Mouse (Mus musculus) erythroid progenitor cell, adult 5-6 weeks (primary cell): ENCODE data around the gene Gxylt1. TPM values are rescaled to one million over a fixed set of nuclear protein-coding genes. Genes with fewer than 3 reads are reported as not detected.
"Not testable (repeated sequence)": the region's sequence is repeated elsewhere in the genome, so short reads cannot be mapped to it uniquely, and the experiment has no call there.

Experiments
- ATAC-seq: replicated peaks from 2 replicates; pipeline ENCODE4 v1.8.0; 2016; ENCODE audit warnings: moderate number of reproducible peaks, mild to moderate bottlenecking, moderate TSS enrichment, inconsistent platforms; ENCODE audit not compliant: poor library complexity, low FRiP score, severe bottlenecking
- total RNA-seq, 2 experiments: library from RNA; stranded (forward) in 1 of 2; stranded (reverse) in 1 of 2; fragments of 150-400 nt in 1 of 2; fragments of 186-747, 209-891 nt in 1 of 2; gene quantifications; 2 replicates each; pipeline versions ENCODE4 v1.2.3 to v1.2.4; 2015 to 2017; ENCODE audit warnings: low replicate concordance in 2 of 2

Gxylt1 gene
- total RNA-seq, 2 experiments from 2014 or later = 13.4 to 15.2 TPM

DNA sequence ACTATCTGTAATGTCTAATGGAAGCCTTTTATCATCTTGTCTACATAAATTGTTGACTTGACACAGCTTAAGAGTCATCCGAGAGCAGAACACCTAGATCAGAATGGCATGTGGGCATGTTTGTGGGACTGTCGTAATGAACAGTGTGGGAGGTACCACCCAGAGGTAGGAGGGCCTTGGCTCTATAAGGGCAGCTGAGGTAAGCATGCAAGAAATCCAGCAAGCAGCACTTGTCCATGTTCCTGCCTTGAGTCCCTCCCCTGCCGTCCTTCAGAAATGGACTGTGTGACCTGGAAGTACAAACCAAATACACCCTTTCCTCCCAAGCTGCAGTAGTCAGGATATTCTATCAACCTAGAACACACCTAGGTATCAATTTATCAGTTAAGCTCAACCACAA, 9.7 kb downstream of the Gxylt1 start:
- no peak for ATAC-seq

DNA sequence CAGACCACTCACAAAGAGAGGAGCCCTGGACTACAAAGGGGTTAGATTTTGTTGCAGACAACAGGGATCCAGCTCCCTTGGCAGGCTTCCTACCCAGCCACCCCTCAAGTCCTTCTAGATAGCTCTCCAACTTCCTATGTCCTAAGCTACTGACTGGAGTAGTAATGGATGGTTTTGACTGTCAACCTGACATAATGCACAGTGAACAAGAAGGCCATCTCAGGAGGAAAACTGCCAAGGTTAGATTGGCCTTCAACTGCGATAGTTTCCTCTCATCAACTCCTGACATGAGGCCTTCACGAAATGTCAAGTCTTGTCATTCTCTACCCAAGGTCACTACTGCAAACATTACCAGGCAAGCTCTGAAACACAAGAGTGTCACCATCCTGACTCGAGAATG, 10.8 kb downstream of the Gxylt1 start:
- no peak for ATAC-seq

DNA sequence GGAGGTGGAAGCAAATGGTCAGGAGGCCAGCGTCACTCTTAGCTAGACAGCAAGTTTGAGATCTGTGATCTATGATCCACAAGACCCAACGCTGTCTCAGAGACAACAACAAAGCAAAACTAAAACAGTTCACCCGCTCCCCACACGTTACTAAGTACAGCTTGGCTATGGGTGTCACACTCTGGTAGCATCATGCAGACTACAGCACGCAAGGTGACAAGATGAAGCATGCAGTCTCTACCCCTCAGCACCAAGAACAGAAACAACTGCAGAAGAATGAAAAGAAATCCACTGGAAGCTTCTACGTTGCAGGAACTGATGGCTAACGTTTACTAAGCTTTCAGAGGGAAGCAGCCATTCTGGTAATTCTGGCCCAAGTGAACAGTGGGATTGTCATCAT, 11.4 kb downstream of the Gxylt1 start:
- ATAC-seq = no peak

DNA sequence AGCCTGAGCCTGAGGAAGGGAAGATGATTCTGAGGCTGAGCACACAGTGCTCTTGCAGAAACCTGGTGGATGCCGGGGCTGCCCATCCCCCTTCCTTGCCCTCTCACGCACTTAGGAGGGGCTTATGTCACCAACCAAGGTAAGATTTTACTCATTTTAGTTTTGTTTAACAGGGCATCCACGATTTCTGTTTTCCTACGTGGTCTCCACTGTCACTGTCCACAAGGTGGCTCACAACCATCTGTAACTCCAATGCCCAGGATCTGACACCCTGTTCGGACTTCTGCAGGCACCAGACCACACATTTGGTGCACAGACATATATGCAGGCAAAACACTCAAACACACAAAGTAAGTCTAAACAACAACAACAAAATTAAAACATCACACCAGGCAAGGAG, 12.2 kb downstream of the Gxylt1 start:
- no peak for ATAC-seq

DNA sequence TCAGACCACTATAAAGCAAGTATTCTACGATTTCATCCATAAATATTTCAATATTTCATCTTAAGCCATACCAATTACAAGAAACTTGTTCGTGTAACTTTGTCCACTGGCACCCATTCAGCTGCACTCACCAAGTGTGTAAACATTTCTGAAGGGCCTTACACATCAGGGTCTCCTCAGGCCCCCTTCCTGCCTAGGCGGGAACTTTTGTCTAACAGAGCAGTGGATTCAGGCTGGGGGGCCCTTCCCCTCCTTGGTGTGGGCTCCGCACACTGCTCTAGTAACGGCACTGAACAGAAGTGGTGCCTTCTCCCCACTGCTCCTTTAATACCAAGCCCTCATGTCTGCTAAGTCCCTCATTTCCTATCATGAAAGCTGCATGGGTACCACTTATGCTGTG, 12.7 kb downstream of the Gxylt1 start:
- ATAC-seq = no peak

DNA sequence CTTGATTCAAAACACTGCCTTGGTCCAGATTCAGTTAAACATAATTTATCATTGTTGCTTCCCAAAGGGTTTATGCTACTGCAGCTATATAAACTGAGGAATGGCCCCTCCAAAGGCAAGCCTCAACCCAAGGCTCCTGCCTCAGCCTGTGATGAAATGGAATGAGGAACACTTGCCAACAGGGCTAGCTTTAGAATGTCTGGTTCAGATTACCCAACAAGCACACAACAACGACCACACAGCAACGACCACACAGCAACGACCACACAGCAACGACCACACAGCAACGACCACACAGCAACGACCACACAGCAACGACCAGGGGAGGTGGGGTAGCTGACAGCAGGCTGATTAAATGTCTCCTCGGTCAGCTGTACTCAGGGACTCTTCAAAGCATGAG, 15.0 kb downstream of the Gxylt1 start:
- ATAC-seq = no peak

DNA sequence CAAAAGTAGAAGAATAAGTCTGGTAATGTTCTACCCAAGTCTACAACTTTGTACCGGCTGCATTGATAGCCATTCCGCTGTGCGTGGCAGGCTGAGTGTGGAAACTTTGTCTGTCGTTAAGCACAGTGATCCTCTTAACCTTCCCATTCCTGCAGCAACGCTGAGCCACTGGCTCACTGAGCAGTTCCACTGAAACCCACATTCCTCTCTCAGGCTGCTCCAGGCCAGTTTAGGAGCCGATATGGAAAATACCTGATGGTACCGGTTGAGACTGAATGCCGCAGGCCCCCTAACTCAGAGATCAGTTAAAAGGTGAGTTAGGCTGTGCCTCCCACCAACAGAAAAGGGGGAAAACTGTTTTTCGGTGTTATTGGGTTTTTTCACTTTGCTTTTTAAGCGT, 19.7 kb downstream of the Gxylt1 start:
- ATAC-seq = no peak

DNA sequence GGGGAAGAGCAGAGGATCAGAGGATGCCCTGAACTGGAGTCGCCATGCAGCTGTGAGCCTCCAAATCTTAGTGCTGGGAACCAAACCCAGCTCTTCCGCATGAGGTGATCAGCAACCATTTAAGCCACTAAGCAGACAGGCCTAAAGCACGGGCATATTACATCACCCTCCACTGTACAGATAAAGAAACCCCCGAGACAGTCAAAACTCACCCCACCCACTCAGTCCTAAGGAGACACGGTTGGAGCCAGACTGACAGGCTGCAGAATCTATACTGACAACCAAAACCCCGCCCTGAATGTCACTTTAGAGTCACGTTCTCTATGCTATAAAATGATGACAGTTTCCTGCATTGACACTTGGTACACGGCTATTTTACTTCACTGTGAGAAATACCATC, 21.8 kb downstream of the Gxylt1 start:
- no peak for ATAC-seq

DNA sequence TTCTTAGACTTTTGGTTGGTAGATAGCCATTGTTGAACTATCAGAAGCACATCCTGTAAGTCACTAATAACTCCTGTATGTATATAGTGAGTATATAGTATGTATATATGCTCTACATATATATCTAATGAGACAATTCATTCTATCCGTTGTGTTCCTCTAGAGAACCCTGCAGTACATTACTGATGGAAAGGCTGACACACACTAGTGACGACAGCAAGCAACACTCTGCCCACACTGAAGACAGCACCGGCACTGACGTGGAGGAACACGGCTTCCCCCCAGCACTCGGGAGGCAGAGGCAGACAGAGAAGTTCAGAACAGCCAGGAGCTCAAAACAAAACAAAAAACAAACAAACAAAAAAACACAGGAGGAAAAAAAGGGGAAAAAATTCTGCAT, 22.6 kb downstream of the Gxylt1 start:
- ATAC-seq = no peak

DNA sequence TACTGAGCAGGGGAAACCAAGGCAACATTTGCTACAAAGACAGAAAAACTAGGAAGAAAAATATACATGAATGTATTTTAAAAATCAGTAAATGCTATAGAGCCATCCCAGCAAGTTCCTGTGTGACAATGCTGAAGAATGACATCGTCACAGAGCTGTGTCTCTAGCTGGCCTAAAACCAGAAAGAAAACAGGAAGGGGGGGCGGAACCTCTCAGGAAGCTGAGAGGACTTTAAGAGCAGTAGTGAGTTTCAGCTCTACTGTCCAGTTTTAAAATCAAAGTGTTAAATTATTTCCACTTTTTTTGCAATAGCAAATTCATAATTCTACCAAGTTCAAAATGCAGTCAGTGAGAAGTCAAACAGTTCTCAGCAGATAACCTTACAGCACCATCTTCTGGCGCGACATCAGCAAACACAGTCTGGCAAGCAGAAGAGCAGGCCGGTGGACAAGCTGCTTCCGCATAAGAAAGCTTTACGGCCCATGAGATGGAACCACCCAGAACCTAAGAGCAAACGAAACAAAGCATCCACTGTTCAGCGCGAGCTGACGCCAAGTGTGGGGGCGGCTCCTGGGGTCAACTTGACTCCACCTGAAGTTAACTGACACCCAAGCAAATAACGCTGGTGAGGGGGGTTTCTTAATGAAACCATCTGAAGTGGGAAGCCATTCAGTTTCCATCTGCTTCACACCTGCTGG, 23.3 kb downstream of the Gxylt1 start:
- no peak for ATAC-seq

DNA sequence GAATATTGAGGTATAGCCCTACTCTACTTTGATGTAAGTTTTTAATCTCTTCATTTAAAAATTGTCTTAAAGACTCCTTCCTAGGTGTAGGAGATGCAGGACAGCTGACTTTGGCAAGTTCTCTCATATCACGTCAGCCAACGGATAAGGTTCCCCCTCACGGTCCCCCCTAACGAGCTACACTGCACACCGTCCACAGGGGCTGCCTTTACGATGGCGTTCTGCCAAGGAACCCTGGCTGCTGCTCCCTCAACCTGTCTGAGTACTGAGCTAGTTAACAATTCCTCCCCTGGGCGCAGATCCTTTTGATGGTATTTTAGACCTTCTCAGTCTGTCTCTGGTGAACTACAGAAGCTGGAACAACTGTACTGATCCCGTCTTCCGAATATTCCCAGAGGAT, 31.8 kb downstream of the Gxylt1 start:
- no peak for ATAC-seq

DNA sequence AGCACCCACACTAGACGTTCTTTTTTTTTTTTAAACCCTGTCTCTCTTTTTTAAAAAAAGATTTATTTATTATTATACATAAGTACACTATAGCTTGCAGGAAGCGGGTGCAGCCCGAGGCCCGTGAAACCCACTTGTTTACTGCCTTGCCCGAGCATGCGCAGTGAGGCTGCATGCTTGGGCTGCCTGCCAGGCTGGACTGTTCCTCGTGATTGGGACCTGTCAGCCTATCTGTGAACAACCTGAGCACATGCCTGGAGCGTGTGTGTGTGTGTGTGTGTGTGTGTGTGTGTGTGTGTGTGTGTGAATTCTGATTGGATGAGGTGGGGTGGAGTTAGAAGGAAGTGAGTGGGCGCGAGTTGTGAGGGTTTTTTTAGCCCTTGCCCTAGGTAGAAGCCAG, 38.5 kb downstream of the Gxylt1 start:
- not testable (repeated sequence) for ATAC-seq

DNA sequence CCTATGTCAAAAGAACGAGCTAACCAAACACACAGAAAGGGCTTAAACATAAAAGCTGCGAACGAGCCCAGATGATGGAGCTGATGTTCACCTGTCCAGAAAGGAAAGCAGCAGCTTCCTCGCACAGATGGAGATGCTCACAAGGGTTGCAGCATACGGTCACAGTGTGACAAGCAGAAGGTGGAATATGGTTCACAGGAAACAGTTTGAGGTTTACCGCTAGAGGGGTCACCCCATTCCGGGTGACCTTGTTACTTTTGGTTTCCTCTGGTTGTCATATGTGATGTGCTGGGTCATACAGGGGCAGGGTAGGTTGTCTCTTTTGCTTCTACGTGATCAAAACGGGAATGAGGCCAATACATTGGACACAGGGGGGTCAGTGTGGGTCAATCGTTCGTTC, 46.0 kb downstream of the Gxylt1 start:
- ATAC-seq = no peak

DNA sequence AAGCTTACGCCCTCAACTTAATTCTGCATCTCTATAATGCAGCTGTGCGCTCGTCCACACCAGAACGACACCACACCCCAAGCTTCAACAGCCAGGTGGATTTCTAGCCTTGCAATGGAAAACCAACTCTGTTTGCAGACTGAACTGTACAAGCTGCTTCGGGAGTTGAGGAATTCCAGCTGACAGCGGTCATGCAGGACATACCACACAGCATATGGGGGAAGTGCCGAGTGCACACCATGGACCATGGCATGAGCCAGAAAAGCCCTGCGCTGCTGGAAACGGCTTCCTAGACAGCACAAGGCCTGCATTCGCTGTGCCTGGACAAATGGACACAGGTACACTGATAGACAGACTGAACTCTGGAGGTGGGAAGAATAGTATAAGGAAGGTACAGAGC, 46.6 kb downstream of the Gxylt1 start:
- no peak for ATAC-seq

DNA sequence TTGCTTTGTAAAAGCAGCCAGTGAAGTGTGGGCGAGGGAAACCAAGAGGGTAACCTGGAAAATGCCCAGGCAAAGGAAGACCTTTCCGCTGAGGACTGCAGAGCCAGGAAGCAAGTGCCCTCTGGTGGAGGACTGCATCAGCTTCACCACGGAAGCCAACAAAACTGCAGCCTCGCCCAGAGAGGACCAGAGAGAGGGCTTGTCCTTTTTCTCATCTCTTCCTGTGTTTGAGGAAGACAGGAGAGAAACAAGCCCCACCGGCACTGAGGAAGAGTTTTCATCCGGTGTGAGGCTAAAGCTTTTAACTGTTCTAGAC, 47.3 kb downstream of the Gxylt1 start:
- ATAC-seq = no peak

DNA sequence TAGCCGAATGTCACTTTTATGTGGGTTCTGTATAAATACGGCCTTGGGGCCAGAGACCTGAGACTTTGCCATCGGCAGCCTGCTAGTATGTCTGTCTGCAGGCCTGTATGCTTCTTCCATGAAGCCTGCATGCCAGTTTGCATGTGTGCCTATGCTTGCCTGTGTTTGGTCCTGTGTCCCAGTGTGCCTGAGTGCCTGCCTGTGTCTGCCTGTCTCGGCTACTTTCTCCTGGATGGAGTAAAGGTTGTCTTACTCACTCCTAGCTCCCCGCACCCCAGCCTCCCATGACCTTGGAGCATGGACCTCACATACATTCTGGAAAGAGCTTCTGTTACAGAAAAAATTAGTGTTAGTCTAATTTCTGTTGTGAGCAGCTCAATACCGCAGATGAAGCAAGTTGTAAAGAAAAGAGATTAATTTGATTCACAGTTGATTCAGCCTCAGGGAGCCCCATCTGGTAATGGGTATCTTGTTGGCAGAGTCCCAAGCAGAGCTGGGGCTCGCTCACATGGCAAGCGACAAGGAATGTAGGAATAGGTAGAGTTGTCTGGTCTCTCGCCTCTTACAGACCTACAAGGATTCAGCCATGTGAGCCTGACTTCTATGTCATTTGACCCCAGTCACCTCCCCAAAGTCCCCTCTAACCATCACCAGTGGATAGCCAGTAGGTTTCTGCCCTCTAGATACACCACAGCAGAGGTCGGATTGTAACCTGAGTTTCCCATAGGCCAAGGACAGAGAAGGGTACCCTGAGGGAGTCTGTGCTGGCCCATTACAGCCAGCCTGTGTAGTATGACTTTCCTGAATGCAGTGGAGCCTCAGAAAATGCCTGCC, 47.8 kb downstream of the Gxylt1 start:
- no peak for ATAC-seq

DNA sequence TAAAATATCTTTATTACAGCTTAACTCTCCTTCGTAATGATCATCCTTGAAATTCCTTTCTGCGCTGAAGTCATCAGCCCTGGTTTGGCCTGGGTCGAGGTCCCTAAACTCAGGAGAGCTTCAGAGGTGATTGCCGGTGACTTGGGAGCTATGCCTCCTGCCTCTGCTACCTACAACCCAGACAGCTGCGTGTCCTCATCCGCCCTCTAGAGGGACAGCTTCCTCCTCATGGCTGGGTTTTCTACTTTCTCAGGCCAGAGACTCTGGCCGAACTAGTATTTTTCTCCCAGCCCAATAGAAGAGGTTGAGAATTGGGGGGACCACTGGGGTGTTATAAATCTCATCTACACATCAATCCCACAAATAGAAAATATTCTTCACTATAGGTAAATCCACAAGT, 52.5 kb downstream of the Gxylt1 start:
- no peak for ATAC-seq

DNA sequence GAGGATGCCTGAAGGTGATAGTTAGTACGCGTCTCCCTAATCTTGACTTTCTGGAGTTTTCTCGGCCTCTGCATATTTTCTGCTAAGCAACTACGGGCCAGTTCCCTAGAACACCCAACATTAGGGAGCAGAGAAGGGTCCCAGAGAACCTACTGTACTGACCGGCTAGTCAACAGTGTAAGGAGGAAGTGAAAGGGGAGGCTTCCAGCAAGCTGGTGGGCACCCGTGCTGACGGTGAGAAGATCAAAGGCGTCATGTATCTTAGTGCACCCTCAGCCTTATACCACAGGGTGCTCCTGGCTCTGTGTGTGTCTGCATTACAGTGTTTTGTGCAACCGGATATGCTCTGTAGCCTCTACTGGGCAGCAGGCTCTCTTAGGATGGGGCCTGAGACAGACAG, 62.4 kb downstream of the Gxylt1 start:
- ATAC-seq = no peak

DNA sequence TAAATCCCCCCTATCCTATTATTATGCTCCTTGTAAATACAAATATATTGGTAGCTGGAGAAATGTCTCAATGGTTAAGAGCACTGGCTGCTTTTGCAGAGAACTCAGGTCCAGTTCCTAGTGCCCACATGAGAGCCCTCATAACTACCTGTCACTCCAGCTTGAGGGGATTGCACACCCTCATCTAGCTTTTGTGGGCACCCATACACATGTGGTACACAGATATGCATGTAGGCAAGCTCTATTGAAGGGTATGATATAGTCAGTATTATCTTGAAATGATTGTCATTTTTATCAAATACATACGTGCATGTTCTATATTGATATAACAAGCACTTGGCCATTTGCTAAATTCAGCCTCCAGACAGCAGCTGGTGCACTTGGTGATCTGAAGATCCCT, 70.1 kb downstream of the Gxylt1 start:
- no peak for ATAC-seq

DNA sequence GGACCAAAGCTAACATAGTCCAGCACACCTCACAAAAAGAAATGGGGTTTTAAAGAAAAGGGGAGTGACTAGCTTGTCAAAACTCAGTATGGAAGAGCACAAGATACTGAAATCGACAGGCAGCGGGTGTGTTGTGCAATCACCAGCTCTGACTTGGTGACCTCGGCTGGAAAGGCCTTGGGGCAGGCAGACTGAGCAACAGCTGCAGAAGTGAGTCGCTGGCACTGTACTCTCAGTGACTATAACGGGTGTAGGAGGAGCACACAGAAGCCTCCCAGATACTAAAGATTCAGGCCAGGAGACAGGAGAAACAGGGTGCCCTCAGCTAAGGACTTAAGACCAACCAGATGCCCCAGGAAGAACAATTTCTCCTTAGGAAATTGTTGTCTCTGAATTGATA, 73.0 kb downstream of the Gxylt1 start:
- ATAC-seq = no peak

DNA sequence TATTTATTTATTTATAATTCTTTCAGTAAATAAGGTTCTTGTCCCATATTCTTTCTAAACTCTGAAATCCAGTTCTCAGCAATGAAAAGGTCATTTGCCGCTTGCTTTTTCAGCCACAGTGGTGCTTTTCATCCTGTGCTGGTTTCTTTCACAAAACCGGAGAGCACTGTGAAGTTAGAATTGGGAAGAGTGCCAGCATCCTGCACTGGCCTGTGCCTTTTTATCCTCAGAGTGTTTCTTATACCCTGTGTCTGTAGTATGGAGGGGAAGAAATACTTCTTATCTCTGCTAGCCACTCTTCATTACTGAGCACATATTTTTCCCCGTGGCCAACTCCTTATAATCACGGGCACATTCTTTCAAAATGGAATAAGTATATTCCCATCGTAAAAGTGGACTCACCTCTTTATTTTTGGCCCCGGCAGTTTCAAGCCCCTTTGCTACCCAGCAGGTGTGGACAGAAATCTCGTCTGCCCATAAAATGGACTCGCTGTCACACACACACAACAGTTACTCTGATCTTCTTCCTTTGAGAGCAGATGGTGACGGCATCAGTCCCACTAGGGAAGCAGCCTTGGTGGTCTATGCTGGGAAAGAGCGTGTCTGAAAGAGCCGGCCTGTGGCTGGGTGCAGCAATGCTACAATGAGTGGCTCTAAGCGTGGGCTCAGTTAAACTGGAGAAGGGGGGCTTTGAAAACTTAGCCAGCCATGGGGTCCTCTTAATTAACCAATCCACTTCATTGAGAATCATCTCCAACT, 83.4 kb downstream of the Gxylt1 start:
- no peak for ATAC-seq
